Mouse (Mus musculus): Measurements from ENCODE around the gene Nop53. TPM values are rescaled to one million over a fixed set of nuclear protein-coding genes. Genes with fewer than 3 reads are reported as not detected.
A peak's percentile ranks its signal among the peaks of the same experiment; 100 is the strongest.

Gene Nop53
- polyA plus RNA-seq, 1 experiment from 2014 or later, result 187 TPM

GRCm38 (mm10) chr7:15980246-15980645 is 34.4 kb upstream of the Nop53 start:
- no peak for DNase-seq
- Histone ChIP-seq H3K36me3 (ENCODE audit: insufficient read depth) (peaks cover 76% of the 10 kb centered on the region), H3K27me3 (ENCODE audit: insufficient read depth, low read length) (no peaks in the 10 kb centered on the region), H3K4me3 (ENCODE audit: low read depth, low read length) (no peak overlapping the region), H3K9ac (no peak overlapping the region), H3K9me3 (ENCODE audit: low read depth, low read length) (no peaks in the 10 kb centered on the region), H3K4me2 (no peak overlapping the region), H3K27ac (ENCODE audit: low read depth) (peak overlapping the region; percentile 30; the same call in 1 of the 2 replicates), H3K4me1 (ENCODE audit: insufficient read depth) (no peaks in the 10 kb centered on the region)
- TF ChIP-seq CTCF (IDR thresholded peaks at IDR 0.05; ENCODE audit: low read depth), result no peak
- ATAC-seq (ENCODE audit: insufficient read depth), result no peak
- whole genome bisulfite sequencing, result 86% methylated on average over 8 of the region's 8 CpGs

- Histone ChIP-seq H3K27ac (ENCODE audit: low read depth) (no peak overlapping the region), H3K4me2 (no peak overlapping the region), H3K4me1 (ENCODE audit: insufficient read depth) (no peaks in the 10 kb centered on the region), H3K9me3 (ENCODE audit: low read depth, low read length) (no peaks in the 10 kb centered on the region), H3K36me3 (ENCODE audit: insufficient read depth) (peaks cover 89% of the 10 kb centered on the region), H3K9ac (no peak overlapping the region), H3K4me3 (ENCODE audit: low read depth, low read length) (no peak overlapping the region), H3K27me3 (ENCODE audit: insufficient read depth, low read length) (no peaks in the 10 kb centered on the region)
- DNase-seq (peak; percentile 61), ATAC-seq (ENCODE audit: insufficient read depth) (0 out of 2 replicates have a peak, but pooled peaks have one; percentile 38)
- WGBS, result 78% methylated on average over 4 of the region's 4 CpGs
- peak; percentile 86 for TF ChIP-seq CTCF (IDR thresholded peaks at IDR 0.05; ENCODE audit: low read depth)
Measured at GRCm38 (mm10) chr7:15975904-15976303, 30.0 kb upstream of the Nop53 start.

GRCm38 (mm10) chr7:15975451-15975850 is 29.6 kb upstream of the Nop53 start:
- Histone ChIP-seq H3K27ac (ENCODE audit: low read depth) (no peak overlapping the region), H3K36me3 (ENCODE audit: insufficient read depth) (peaks cover 89% of the 10 kb centered on the region), H3K9ac (no peak overlapping the region), H3K4me1 (ENCODE audit: insufficient read depth) (no peaks in the 10 kb centered on the region), H3K9me3 (ENCODE audit: low read depth, low read length) (no peaks in the 10 kb centered on the region), H3K27me3 (ENCODE audit: insufficient read depth, low read length) (no peaks in the 10 kb centered on the region), H3K4me3 (ENCODE audit: low read depth, low read length) (no peak overlapping the region), H3K4me2 (no peak overlapping the region)
- WGBS, result 92% methylated on average over 10 of the region's 10 CpGs
- ATAC-seq (ENCODE audit: insufficient read depth) (no peak; the same call in 1 of the 2 replicates), DNase-seq (no peak)
- TF ChIP-seq CTCF (IDR thresholded peaks at IDR 0.05; ENCODE audit: low read depth), result no peak

GRCm38 (mm10) chr7:15974712-15975111 is 28.8 kb upstream of the Nop53 start:
- no peaks in the 10 kb centered on the region for H3K27me3 ChIP-seq (ENCODE audit: insufficient read depth, low read length)
- no peak overlapping the region for H3K9ac ChIP-seq
- peaks cover 82% of the 10 kb centered on the region for H3K36me3 ChIP-seq (ENCODE audit: insufficient read depth)
- H3K9me3 ChIP-seq (ENCODE audit: low read depth, low read length), result no peaks in the 10 kb centered on the region
- DNase-seq (peak; percentile 55), ATAC-seq (ENCODE audit: insufficient read depth) (no peak)
- H3K4me3 ChIP-seq (ENCODE audit: low read depth, low read length), result no peak overlapping the region
- no peak overlapping the region for H3K4me2 ChIP-seq
- no peak overlapping the region for H3K27ac ChIP-seq (ENCODE audit: low read depth)
- TF ChIP-seq CTCF (IDR thresholded peaks at IDR 0.05; ENCODE audit: low read depth), result peak; percentile 78
- 62% methylated on average over 5 of the region's 5 CpGs for WGBS
- H3K4me1 ChIP-seq (ENCODE audit: insufficient read depth), result no peaks in the 10 kb centered on the region

- 74% methylated on average over 25 of the region's 25 CpGs for WGBS
- H3K9me3 ChIP-seq (ENCODE audit: low read depth, low read length), result no peaks in the 10 kb centered on the region
- no peak for DNase-seq
- no peaks in the 10 kb centered on the region for H3K4me1 ChIP-seq (ENCODE audit: insufficient read depth)
- H3K9ac ChIP-seq, result no peak overlapping the region
- no peak overlapping the region for H3K27ac ChIP-seq (ENCODE audit: low read depth)
- no peak for TF ChIP-seq CTCF (IDR thresholded peaks at IDR 0.05; ENCODE audit: low read depth)
- no peak overlapping the region for H3K4me3 ChIP-seq (ENCODE audit: low read depth, low read length)
- no peaks in the 10 kb centered on the region for H3K27me3 ChIP-seq (ENCODE audit: insufficient read depth, low read length)
- H3K36me3 ChIP-seq (ENCODE audit: insufficient read depth), result peaks cover 58% of the 10 kb centered on the region
- no peak overlapping the region for H3K4me2 ChIP-seq
- no peak for ATAC-seq (ENCODE audit: insufficient read depth)
Measured at GRCm38 (mm10) chr7:15972247-15972646, 26.4 kb upstream of the Nop53 start.

GRCm38 (mm10) chr7:15969674-15970073 is 23.8 kb upstream of the Nop53 start:
- peak; percentile 35 for TF ChIP-seq CTCF (IDR thresholded peaks at IDR 0.05; ENCODE audit: low read depth)
- peaks cover 38% of the 10 kb centered on the region for H3K36me3 ChIP-seq (ENCODE audit: insufficient read depth)
- H3K4me1 ChIP-seq (ENCODE audit: insufficient read depth), result 0 out of 2 replicates have a peak, but pooled peaks cover 3% of the 10 kb centered on the region
- no peak overlapping the region for H3K9ac ChIP-seq
- H3K27ac ChIP-seq (ENCODE audit: low read depth), result no peak overlapping the region
- H3K4me3 ChIP-seq (ENCODE audit: low read depth, low read length), result no peak overlapping the region
- ATAC-seq (ENCODE audit: insufficient read depth) (no peak), DNase-seq (peak; percentile 35)
- H3K27me3 ChIP-seq (ENCODE audit: insufficient read depth, low read length), result no peaks in the 10 kb centered on the region
- WGBS, result 78% methylated on average over 3 of the region's 3 CpGs
- H3K4me2 ChIP-seq, result no peak overlapping the region
- no peaks in the 10 kb centered on the region for H3K9me3 ChIP-seq (ENCODE audit: low read depth, low read length)

- Histone ChIP-seq H3K4me2 (no peak overlapping the region), H3K9ac (no peak overlapping the region), H3K4me1 (ENCODE audit: insufficient read depth) (peaks cover 8% of the 10 kb centered on the region), H3K36me3 (ENCODE audit: insufficient read depth) (peaks cover 34% of the 10 kb centered on the region), H3K4me3 (ENCODE audit: low read depth, low read length) (no peak overlapping the region), H3K27me3 (ENCODE audit: insufficient read depth, low read length) (no peaks in the 10 kb centered on the region), H3K9me3 (ENCODE audit: low read depth, low read length) (no peaks in the 10 kb centered on the region), H3K27ac (ENCODE audit: low read depth) (no peak overlapping the region)
- no peak for DNase-seq
- TF ChIP-seq CTCF (IDR thresholded peaks at IDR 0.05; ENCODE audit: low read depth), result no peak
- 86% methylated on average over 8 of the region's 8 CpGs for WGBS
- ATAC-seq (ENCODE audit: insufficient read depth), result no peak
Measured at GRCm38 (mm10) chr7:15968322-15968721, 22.4 kb upstream of the Nop53 start.

- H3K4me3 ChIP-seq (ENCODE audit: low read depth, low read length), result peak within 1 kb of the TSS; percentile 52
- H3K27ac ChIP-seq (ENCODE audit: low read depth), result peak within 1 kb of the TSS; percentile 58
Measured at GRCm38 (mm10) chr7:15967312-15967711, 21.4 kb upstream of the Nop53 start, which contains the start of gene Ehd2. Ehd2 (minus strand) TSS chr7:15967567.

More at GRCm38 (mm10) chr7:15967312-15967711, 21.4 kb upstream of the Nop53 start, which contains the start of gene Ehd2:
- DNase-seq, result peak; percentile 93
- Histone ChIP-seq H3K9ac (peak within 1 kb of the TSS; percentile 69), H3K4me2 (peak within 1 kb of the TSS; percentile 57), H3K4me1 (ENCODE audit: insufficient read depth) (peaks cover 18% of the 10 kb centered on the region), H3K9me3 (ENCODE audit: low read depth, low read length) (no peaks in the 10 kb centered on the region), H3K27me3 (ENCODE audit: insufficient read depth, low read length) (no peaks in the 10 kb centered on the region), H3K36me3 (ENCODE audit: insufficient read depth) (peaks cover 26% of the 10 kb centered on the region)
- TF ChIP-seq CTCF (IDR thresholded peaks at IDR 0.05; ENCODE audit: low read depth), result peak; percentile 80
- WGBS, result under 1% methylated on average over 22 of the region's 22 CpGs
- ATAC-seq (ENCODE audit: insufficient read depth), result peak; percentile 87

Data from lung, embryonic 14.5 days (tissue).